Mouse (Mus musculus): ENCODE measurements around the gene Rexo4. TPM values are rescaled to one million over a fixed set of nuclear protein-coding genes. Genes with fewer than 3 reads are reported as not detected.

The Rexo4 gene
- total RNA-seq, 1 experiment: 56.7 TPM

DNA sequence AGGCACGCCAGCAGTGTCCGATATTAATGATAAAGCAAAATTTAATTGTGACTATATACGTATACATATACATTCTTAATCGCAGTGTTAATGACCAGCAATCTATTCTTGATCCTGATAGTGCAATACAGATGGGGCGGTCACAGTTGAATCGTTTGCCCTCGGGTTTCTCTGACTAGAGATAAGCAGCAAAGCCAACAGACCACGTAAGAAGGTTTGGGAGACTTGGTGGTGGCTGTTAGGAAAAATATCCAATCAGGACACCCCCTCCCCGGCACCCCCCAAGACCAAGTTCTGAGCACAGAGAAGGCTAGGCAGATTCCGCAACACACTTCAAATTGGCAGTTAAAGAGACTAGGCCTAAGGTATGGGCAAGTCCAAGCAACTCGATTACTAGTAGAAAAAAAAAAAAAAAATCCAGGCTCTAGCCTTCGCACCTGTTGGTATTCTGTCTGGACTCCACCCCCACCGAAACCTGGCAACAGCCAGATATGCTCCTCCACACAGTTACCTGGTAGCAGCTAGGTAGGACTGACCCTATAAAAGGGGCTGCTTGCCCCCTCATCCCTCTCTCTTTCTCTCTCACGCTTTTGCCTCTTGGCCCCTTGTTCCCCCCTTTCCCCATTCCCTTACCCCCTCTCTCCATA lies 661 bp upstream of the Rexo4 start:
- H3K36me3 ChIP-seq (ENCODE audit: control insufficient read depth, insufficient read depth, low read length, poor library complexity, severe bottlenecking): peaks cover 18% of the 10 kb centered on the region
- TF ChIP-seq HCFC1 (IDR thresholded peaks at IDR 0.05; ENCODE audit: borderline replicate concordance, insufficient read depth, low read length): no peak
- peak; percentile 65 for TF ChIP-seq ZNF384 (IDR thresholded peaks at IDR 0.05; ENCODE audit: low read depth, low read length)
- H3K9me3 ChIP-seq (ENCODE audit: control insufficient read depth, insufficient read depth, low read depth, low read length): no peaks in the 10 kb centered on the region
- peak overlapping the region; percentile 79 to 93 for H3K4me3 ChIP-seq (ENCODE audit: insufficient read depth in 1 of 2, low read depth in 1 of 2, low read length in 2 of 2, poor library complexity in 1 of 2, severe bottlenecking in 1 of 2)
- no peak for DNase-seq (ENCODE audit: low read depth, low spot score)
- H3K4me1 ChIP-seq (ENCODE audit: control insufficient read depth in 2 of 2, insufficient read depth in 2 of 2, low read length in 2 of 2, poor library complexity in 1 of 2): peaks cover 0 to 5% of the 10 kb centered on the region in 2 experiments; a peak in 1 of 4 replicates
- H3K27ac ChIP-seq (ENCODE audit: insufficient read depth, low read depth, low read length, poor library complexity, severe bottlenecking): no peak overlapping the region
- in situ Hi-C loops (cut with MboI; ENCODE audit: low sequenced_read_pairs in 2 of 2, unreplicated experiment in 2 of 2): no loop called here
- peak overlapping the region; percentile 80; the same call in 1 of the 2 replicates for H3K9ac ChIP-seq (ENCODE audit: insufficient read depth, low read depth, low read length, poor library complexity, severe bottlenecking)

DNA sequence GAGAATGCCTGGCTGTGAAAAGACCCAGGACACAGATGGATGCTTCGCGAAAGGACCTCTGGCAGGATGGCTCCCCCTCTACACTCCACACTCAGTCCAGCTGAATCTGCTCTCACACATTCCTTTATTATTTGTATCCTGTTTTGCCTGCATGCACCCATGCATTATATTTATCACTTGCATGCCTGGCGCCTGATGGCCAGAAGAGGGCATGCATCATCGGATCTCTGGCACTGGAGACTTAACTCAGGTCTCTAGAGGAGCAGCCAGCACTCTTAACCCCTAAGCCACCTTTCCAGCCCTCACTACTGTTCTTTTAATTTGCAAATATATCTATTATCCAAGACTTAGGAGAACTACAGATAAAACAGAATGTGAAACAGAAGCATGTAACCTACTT lies 3.4 kb downstream of the Rexo4 start:
- DNase-seq (ENCODE audit: low read depth, low spot score): no peak
- no peak for TF ChIP-seq HCFC1 (IDR thresholded peaks at IDR 0.05; ENCODE audit: borderline replicate concordance, insufficient read depth, low read length)
- no peak for TF ChIP-seq MAFK (IDR thresholded peaks at IDR 0.05; ENCODE audit: insufficient read depth, low read depth, low read length)
- TF ChIP-seq ZC3H11A (IDR thresholded peaks at IDR 0.05; ENCODE audit: borderline replicate concordance, low read depth, low read length): no peak
- no peak for TF ChIP-seq ZNF384 (IDR thresholded peaks at IDR 0.05; ENCODE audit: low read depth, low read length)
- TF ChIP-seq CHD2 (IDR thresholded peaks at IDR 0.05; ENCODE audit: low read depth, low read length): no peak
- in situ Hi-C loops (cut with MboI; ENCODE audit: low sequenced_read_pairs in 2 of 2, unreplicated experiment in 2 of 2): no loop called here
- H3K4me1 ChIP-seq (ENCODE audit: control insufficient read depth in 2 of 2, insufficient read depth in 2 of 2, low read length in 2 of 2, poor library complexity in 1 of 2): peaks cover 0 to 5% of the 10 kb centered on the region in 2 experiments; a peak in 1 of 4 replicates
- no peak overlapping the region for H3K4me3 ChIP-seq (ENCODE audit: insufficient read depth in 1 of 2, low read depth in 1 of 2, low read length in 2 of 2, poor library complexity in 1 of 2, severe bottlenecking in 1 of 2)
- H3K9ac ChIP-seq (ENCODE audit: insufficient read depth, low read depth, low read length, poor library complexity, severe bottlenecking): no peak overlapping the region
- peaks cover 41% of the 10 kb centered on the region for H3K36me3 ChIP-seq (ENCODE audit: control insufficient read depth, insufficient read depth, low read length, poor library complexity, severe bottlenecking)
- H3K9me3 ChIP-seq (ENCODE audit: control insufficient read depth, insufficient read depth, low read depth, low read length): no peaks in the 10 kb centered on the region
- no peak overlapping the region for H3K27ac ChIP-seq (ENCODE audit: insufficient read depth, low read depth, low read length, poor library complexity, severe bottlenecking)

DNA sequence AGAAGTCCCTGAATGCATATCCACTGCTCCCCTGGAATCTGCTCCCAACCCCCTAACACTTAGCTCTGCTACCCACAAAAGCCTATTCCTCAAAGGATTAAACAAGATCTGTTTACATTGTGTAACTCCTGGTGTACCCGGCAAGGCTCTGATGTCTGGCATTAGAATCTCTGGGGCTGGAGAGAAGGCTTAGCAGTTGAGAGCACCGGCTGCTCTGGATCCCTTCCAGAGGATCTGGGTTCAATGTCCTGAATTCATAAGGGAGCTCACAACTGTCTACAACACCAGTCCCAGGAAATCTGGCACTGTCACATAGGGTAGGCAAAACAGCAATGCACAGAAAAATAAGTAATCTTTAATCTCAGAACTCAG lies 6.7 kb downstream of the Rexo4 start:
- Histone ChIP-seq H3K36me3 (ENCODE audit: control insufficient read depth, insufficient read depth, low read length, poor library complexity, severe bottlenecking) (peaks cover 67% of the 10 kb centered on the region), H3K9me3 (ENCODE audit: control insufficient read depth, insufficient read depth, low read depth, low read length) (no peaks in the 10 kb centered on the region), H3K9ac (ENCODE audit: insufficient read depth, low read depth, low read length, poor library complexity, severe bottlenecking) (no peak overlapping the region), H3K27ac (ENCODE audit: insufficient read depth, low read depth, low read length, poor library complexity, severe bottlenecking) (no peak overlapping the region), H3K4me1 (ENCODE audit: control insufficient read depth in 2 of 2, insufficient read depth in 2 of 2, low read length in 2 of 2, poor library complexity in 1 of 2) (no peaks in the 10 kb centered on the region), H3K4me3 (ENCODE audit: insufficient read depth in 1 of 2, low read depth in 1 of 2, low read length in 2 of 2, poor library complexity in 1 of 2, severe bottlenecking in 1 of 2) (no peak overlapping the region)
- in situ Hi-C loops (cut with MboI; ENCODE audit: low sequenced_read_pairs in 2 of 2, unreplicated experiment in 2 of 2): no loop called here
- TF ChIP-seq CHD2 (IDR thresholded peaks at IDR 0.05; ENCODE audit: low read depth, low read length): no peak
- no peak for DNase-seq (ENCODE audit: low read depth, low spot score)

DNA sequence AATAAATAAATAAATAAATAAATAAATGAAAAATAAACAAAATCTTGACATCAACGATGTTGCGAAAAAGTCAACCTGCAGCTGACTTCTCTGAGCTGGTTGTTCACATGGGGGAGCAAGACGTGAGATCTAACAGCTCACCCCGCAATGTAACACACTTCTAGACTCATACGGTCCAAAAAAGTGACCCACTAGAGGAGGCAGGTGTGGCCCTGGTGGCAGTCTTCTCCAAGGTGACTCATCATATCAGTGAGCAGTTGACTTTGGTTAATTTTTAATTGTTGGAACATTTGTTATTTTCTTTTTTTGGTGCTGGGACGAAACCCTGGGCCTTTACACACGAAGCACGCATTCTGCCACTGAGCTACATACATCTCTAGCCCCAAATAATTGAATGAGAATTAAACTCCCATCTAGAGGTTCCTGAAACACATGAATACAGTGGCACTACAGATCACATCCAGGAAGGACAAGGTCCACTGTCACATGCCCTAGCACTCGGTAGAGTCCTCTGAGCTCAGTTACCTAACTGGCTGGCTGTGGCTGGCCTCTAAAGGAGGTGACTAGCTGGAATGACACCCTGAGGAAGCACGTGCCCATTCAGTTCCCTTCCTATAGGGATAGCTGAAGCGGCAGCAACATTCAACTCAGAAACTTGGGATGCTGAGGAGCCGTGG lies 7.2 kb downstream of the Rexo4 start:
- in situ Hi-C loops (cut with MboI; ENCODE audit: low sequenced_read_pairs in 2 of 2, unreplicated experiment in 2 of 2): no loop called here
- H3K4me3 ChIP-seq (ENCODE audit: insufficient read depth in 1 of 2, low read depth in 1 of 2, low read length in 2 of 2, poor library complexity in 1 of 2, severe bottlenecking in 1 of 2): no peak overlapping the region
- TF ChIP-seq CHD2 (IDR thresholded peaks at IDR 0.05; ENCODE audit: low read depth, low read length) (no peak), ZC3H11A (IDR thresholded peaks at IDR 0.05; ENCODE audit: borderline replicate concordance, low read depth, low read length) (no peak), ZNF384 (IDR thresholded peaks at IDR 0.05; ENCODE audit: low read depth, low read length) (no peak), HCFC1 (IDR thresholded peaks at IDR 0.05; ENCODE audit: borderline replicate concordance, insufficient read depth, low read length) (no peak), MAFK (IDR thresholded peaks at IDR 0.05; ENCODE audit: insufficient read depth, low read depth, low read length) (no peak)
- no peaks in the 10 kb centered on the region for H3K4me1 ChIP-seq (ENCODE audit: control insufficient read depth in 2 of 2, insufficient read depth in 2 of 2, low read length in 2 of 2, poor library complexity in 1 of 2)
- H3K9me3 ChIP-seq (ENCODE audit: control insufficient read depth, insufficient read depth, low read depth, low read length): no peaks in the 10 kb centered on the region
- no peak overlapping the region for H3K9ac ChIP-seq (ENCODE audit: insufficient read depth, low read depth, low read length, poor library complexity, severe bottlenecking)
- H3K36me3 ChIP-seq (ENCODE audit: control insufficient read depth, insufficient read depth, low read length, poor library complexity, severe bottlenecking): peaks cover 63% of the 10 kb centered on the region
- DNase-seq (ENCODE audit: low read depth, low spot score): no peak
- no peak overlapping the region for H3K27ac ChIP-seq (ENCODE audit: insufficient read depth, low read depth, low read length, poor library complexity, severe bottlenecking)
